Mouse (Mus musculus): ENCODE results near the gene Angpt4.

Gene Angpt4

GRCm38 (mm10) chr2:151986958-151987357 is 75.9 kb downstream of the Angpt4 start:
- no peak for DNase-seq

- no peak for DNase-seq
Observed at GRCm38 (mm10) chr2:151988978-151989377, 78.0 kb downstream of the Angpt4 start.

- DNase-seq: peak; percentile 57
Observed at GRCm38 (mm10) chr2:151990985-151991394, 80.0 kb downstream of the Angpt4 start.

GRCm38 (mm10) chr2:151991446-151991845 is 80.4 kb downstream of the Angpt4 start:
- DNase-seq: no peak

GRCm38 (mm10) chr2:151994350-151995122 is 83.5 kb downstream of the Angpt4 start:
- peak; percentile 77 for DNase-seq

All from cerebellum, adult 9-10 months (tissue).